Comparison of ENCODE assay signal across 29 mouse cellular contexts in the genomic region with DNA sequence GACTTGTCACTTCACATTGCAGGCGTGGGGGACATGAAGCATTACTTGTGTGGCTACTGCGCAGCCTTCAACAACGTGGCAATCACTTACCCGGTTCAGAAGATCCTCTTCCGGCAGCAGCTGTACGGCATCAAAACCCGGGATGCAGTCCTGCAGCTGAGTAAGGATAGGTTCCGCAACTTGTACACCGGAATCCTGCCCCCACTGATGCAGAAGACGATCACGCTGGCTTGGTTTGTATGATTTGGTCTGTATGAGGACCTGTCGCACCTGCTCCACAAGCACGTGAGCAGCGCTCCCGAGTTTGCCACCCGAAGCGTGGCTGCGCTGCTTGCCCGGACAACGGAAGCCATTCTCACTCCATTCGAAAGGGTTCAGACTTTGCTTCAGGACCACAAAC. TPM values are rescaled to one million over a fixed set of nuclear protein-coding genes. Genes with fewer than 3 reads are reported as not detected.
DNase-seq lines count a peak whose midpoint lies in the region; ATAC-seq and TF ChIP-seq lines count a peak whose summit lies in the region.
"Had no signal": no experiment of that assay in that cellular context is flagged by ENCODE, and none has a peak within 500 bp of the region (broad histone marks: within the 10 kb centered on the region; RNA-seq: fewer than 3 reads in every experiment).

A gene (plus strand): TSS at position 301 of the 400 bp plus-strand sequence.

- ATAC-seq in heart, embryonic 11.5 days (replicated peaks; ENCODE audit: insufficient number of reproducible peaks, low FRiP score, low TSS enrichment) = no peak
- no peak for ATAC-seq in liver, postnatal 0 days
- ATAC-seq in liver, embryonic 12.5 days = no peak
- no peak for ATAC-seq in erythroid progenitor cell, adult 5-6 weeks (replicated peaks; ENCODE audit: low FRiP score, poor library complexity, severe bottlenecking)
- ATAC-seq: forebrain, embryonic 14.5 days; intestine, postnatal 0 days; midbrain, embryonic 13.5 days had no signal

- 85% methylated on average over 21 of the region's 21 CpGs for WGBS in heart, embryonic 11.5 days (ENCODE audit: insufficient replicate concordance)
- 87% methylated on average over 21 of the region's 21 CpGs for WGBS in liver, postnatal 0 days (ENCODE audit: insufficient replicate concordance)
- 86% methylated on average over 21 of the region's 21 CpGs for WGBS in liver, embryonic 12.5 days (ENCODE audit: insufficient replicate concordance)

- H3K4me1 ChIP-seq in heart, embryonic 11.5 days (ENCODE audit: control insufficient read depth, insufficient read depth, low read length) = no peaks in the 10 kb centered on the region
- no peaks in the 10 kb centered on the region for H3K4me1 ChIP-seq in liver, postnatal 0 days (ENCODE audit: insufficient read depth)
- H3K4me1 ChIP-seq in liver, embryonic 12.5 days = no peaks in the 10 kb centered on the region
- peaks cover 10% of the 10 kb centered on the region for H3K4me1 ChIP-seq in E14TG2a.4 (replicated peaks; ENCODE audit: low read depth, low read length)
- H3K4me1 ChIP-seq: limb, embryonic 10.5 days; limb, embryonic 15.5 days; midbrain, embryonic 13.5 days; neural tube, embryonic 13.5 days; stomach, embryonic 15.5 days had no signal

- intact Hi-C loops in heart, postnatal 14 days (cut with DNase I) = no loop called here
- intact Hi-C loops in gastrocnemius, postnatal 14 days (cut with DNase I; ENCODE audit: low total_unique reads) = no loop called here

- no peak for TF ChIP-seq CTCF in liver, postnatal 0 days (IDR thresholded peaks at IDR 0.05; ENCODE audit: low read depth)
- TF ChIP-seq CTCF in E14TG2a.4 (conservative IDR thresholded peaks at IDR 0.05; ENCODE audit: low read length) = no peak

- H3K9me3 ChIP-seq in heart, embryonic 11.5 days (replicated peaks; ENCODE audit: control insufficient read depth, low read length) = no peaks in the 10 kb centered on the region
- no peaks in the 10 kb centered on the region for H3K9me3 ChIP-seq in liver, postnatal 0 days (ENCODE audit: low read length)
- no peaks in the 10 kb centered on the region for H3K9me3 ChIP-seq in liver, embryonic 12.5 days (replicated peaks)
- no peaks in the 10 kb centered on the region for H3K9me3 ChIP-seq in E14TG2a.4 (ENCODE audit: low read length)
- H3K9me3 ChIP-seq: limb, embryonic 10.5 days; limb, embryonic 15.5 days; midbrain, embryonic 13.5 days; neural tube, embryonic 13.5 days; stomach, embryonic 15.5 days had no signal

- peak within 1 kb of the TSS; percentile 50 for H3K4me2 ChIP-seq in heart, embryonic 11.5 days
- H3K4me2 ChIP-seq in liver, postnatal 0 days (ENCODE audit: low read depth, low read length) = peak within 1 kb of the TSS; percentile 49
- H3K4me2 ChIP-seq in liver, embryonic 12.5 days = no peak within 1 kb of the TSS
- H3K4me2 ChIP-seq: hindbrain, embryonic 14.5 days; limb, embryonic 15.5 days; lung, embryonic 14.5 days; midbrain, embryonic 13.5 days; neural tube, embryonic 13.5 days; stomach, embryonic 15.5 days had no signal

- no peak within 1 kb of the TSS for H3K4me3 ChIP-seq in heart, embryonic 11.5 days (ENCODE audit: low read depth, low read length)
- no peak within 1 kb of the TSS for H3K4me3 ChIP-seq in liver, postnatal 0 days (ENCODE audit: low read depth, low read length)
- H3K4me3 ChIP-seq in liver, embryonic 12.5 days = no peak within 1 kb of the TSS
- H3K4me3 ChIP-seq in E14TG2a.4 (replicated peaks; ENCODE audit: low read length) = 0 out of 2 replicates have a peak within 1 kb of the TSS, but pooled peaks have one; percentile 29
- H3K4me3 ChIP-seq: limb, embryonic 10.5 days; limb, embryonic 15.5 days; midbrain, embryonic 13.5 days; neural tube, embryonic 13.5 days; stomach, embryonic 15.5 days had no signal

- no peaks in the 10 kb centered on the region for H3K27me3 ChIP-seq in heart, embryonic 11.5 days (ENCODE audit: control insufficient read depth, insufficient read depth, low read length)
- no peaks in the 10 kb centered on the region for H3K27me3 ChIP-seq in liver, postnatal 0 days (ENCODE audit: insufficient read depth, low read length)
- no peaks in the 10 kb centered on the region; the same call in 1 of the 2 replicates for H3K27me3 ChIP-seq in liver, embryonic 12.5 days (replicated peaks)
- H3K27me3 ChIP-seq in E14TG2a.4 (ENCODE audit: insufficient read depth, low read length) = peaks cover 10% of the 10 kb centered on the region; the same call in 1 of the 2 replicates
- H3K27me3 ChIP-seq: limb, embryonic 15.5 days; midbrain, embryonic 13.5 days; neural tube, embryonic 13.5 days; stomach, embryonic 15.5 days had no signal

- no peak within 1 kb of the TSS for H3K9ac ChIP-seq in heart, embryonic 11.5 days (ENCODE audit: low read depth, low read length)
- no peak within 1 kb of the TSS for H3K9ac ChIP-seq in liver, postnatal 0 days (replicated peaks)
- H3K9ac ChIP-seq in liver, embryonic 12.5 days = no peak within 1 kb of the TSS
- H3K9ac ChIP-seq: hindbrain, embryonic 14.5 days; limb, embryonic 15.5 days; liver, embryonic 14.5 days; lung, embryonic 14.5 days; midbrain, embryonic 13.5 days; neural tube, embryonic 13.5 days; stomach, embryonic 15.5 days had no signal

- no peak within 1 kb of the TSS for H3K27ac ChIP-seq in heart, embryonic 11.5 days (ENCODE audit: low read depth, low read length)
- H3K27ac ChIP-seq in liver, postnatal 0 days (ENCODE audit: low read depth) = no peak within 1 kb of the TSS
- H3K27ac ChIP-seq in liver, embryonic 12.5 days = no peak within 1 kb of the TSS
- H3K27ac ChIP-seq: hindbrain, embryonic 14.5 days; limb, embryonic 10.5 days; limb, embryonic 15.5 days; liver, embryonic 14.5 days; macrophage; midbrain, embryonic 13.5 days; neural tube, embryonic 13.5 days; stomach, embryonic 15.5 days had no signal

- H3K36me3 ChIP-seq in heart, embryonic 11.5 days (ENCODE audit: control insufficient read depth, insufficient read depth, low read length) = no peaks in the 10 kb centered on the region
- H3K36me3 ChIP-seq in liver, postnatal 0 days (replicated peaks; ENCODE audit: insufficient read depth, low read length) = no peaks in the 10 kb centered on the region
- no peaks in the 10 kb centered on the region for H3K36me3 ChIP-seq in liver, embryonic 12.5 days
- no peaks in the 10 kb centered on the region for H3K36me3 ChIP-seq in E14TG2a.4 (ENCODE audit: insufficient read depth, low read length)
- H3K36me3 ChIP-seq: limb, embryonic 10.5 days; limb, embryonic 15.5 days; midbrain, embryonic 13.5 days; neural tube, embryonic 13.5 days; stomach, embryonic 15.5 days had no signal

- no peak for DNase-seq in heart, postnatal 14 days
- DNase-seq in liver, postnatal 0 days = no peak
- no peak for DNase-seq in gastrocnemius, postnatal 14 days
- DNase-seq: adrenal gland, adult 8-10 months; cerebellum, adult 2 months; cerebellum, postnatal 14 days; gastrocnemius, postnatal 25 days; kidney, adult 9 months; kidney, postnatal 10 days; layer of hippocampus, postnatal 36 days; thymus, adult 2 months; thymus, postnatal 36 days had no signal

- no peak for TF ChIP-seq EP300 in liver, postnatal 0 days (IDR thresholded peaks at IDR 0.05; ENCODE audit: low read depth)

RNA-seq across cellular contexts. Expression of the gene that starts here (rescaled TPM):
- polyA plus RNA-seq in heart, embryonic 11.5 days (2014; fragmentation: Nextera tagmentation; extraction: Ambion mirVana) = not detected in 2 replicates
- under 1 TPM in 1 of 2 experiments, not detected in 1; 0.17 TPM for total RNA-seq in heart, postnatal 14 days (2021)
- polyA plus RNA-seq in liver, postnatal 0 days (2015; fragmentation: Nextera tagmentation; extraction: Ambion mirVana) = 0.28 and 0.31 TPM in 2 replicates
- 0.08 TPM in 1 of 2 replicates, not detected in the other for polyA plus RNA-seq in liver, embryonic 12.5 days (2016; fragmentation: Nextera tagmentation; extraction: Ambion mirVana)
- 14.1 and 18.9 TPM in 2 replicates for total RNA-seq in erythroid progenitor cell, adult 5-6 weeks (2015; ENCODE audit: low replicate concordance)
- total RNA-seq in erythroid progenitor cell, adult 5-6 weeks (2017; ENCODE audit: low replicate concordance) = 5.6 and 15.5 TPM in 2 replicates
- total RNA-seq in gastrocnemius, postnatal 14 days (2021) = not detected
- total RNA-seq: ES-E14; gastrocnemius, postnatal 25 days had no signal
- polyA plus RNA-seq: embryonic facial prominence, embryonic 11.5 days; forebrain, embryonic 14.5 days; hindbrain, embryonic 14.5 days; intestine, postnatal 0 days; limb, embryonic 10.5 days; limb, embryonic 15.5 days; lung, embryonic 14.5 days; midbrain, embryonic 13.5 days; neural tube, embryonic 13.5 days; stomach, embryonic 15.5 days had no signal

Comparison
In these comparisons a context has a peak if more than half of its experiments do, and no peak if none do; other contexts are left out.
1. RNA of the gene that starts here (total RNA-seq): 5.6 to 18.9 TPM in erythroid progenitor cell, adult 5-6 weeks; 0.17 TPM in heart, postnatal 14 days and not detected in gastrocnemius, postnatal 14 days; every median in the first group is over 4 times any median in the second.